Mouse (Mus musculus): ENCODE data around the gene Col6a4.

DNA sequence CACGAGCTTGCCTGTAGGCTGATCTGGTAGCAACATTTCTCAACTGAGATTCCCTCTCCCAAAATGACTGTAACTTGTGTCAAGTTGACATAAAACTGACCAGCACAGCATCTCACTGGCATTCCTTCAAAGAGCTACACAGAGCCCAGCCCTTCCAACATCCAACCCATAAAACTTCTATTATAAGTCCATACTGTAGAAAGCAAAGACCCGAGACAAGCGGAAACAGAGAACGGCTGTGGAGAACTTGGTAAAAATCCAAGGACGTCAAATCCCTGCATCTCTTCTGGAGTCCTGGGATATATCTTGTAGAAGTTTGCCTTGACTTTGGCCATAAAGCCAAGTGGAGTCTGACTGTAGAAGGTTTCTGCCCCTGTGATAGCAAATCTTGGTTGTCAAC, 15.1 kb downstream of the Col6a4 start:
- no peak for TF ChIP-seq EP300 (optimal IDR thresholded peaks at IDR 0.05)
- TF ChIP-seq CTCF (IDR thresholded peaks at IDR 0.05; ENCODE audit: low read depth): no peak

Measured in stomach, postnatal 0 days (tissue).